In the genomic region with DNA sequence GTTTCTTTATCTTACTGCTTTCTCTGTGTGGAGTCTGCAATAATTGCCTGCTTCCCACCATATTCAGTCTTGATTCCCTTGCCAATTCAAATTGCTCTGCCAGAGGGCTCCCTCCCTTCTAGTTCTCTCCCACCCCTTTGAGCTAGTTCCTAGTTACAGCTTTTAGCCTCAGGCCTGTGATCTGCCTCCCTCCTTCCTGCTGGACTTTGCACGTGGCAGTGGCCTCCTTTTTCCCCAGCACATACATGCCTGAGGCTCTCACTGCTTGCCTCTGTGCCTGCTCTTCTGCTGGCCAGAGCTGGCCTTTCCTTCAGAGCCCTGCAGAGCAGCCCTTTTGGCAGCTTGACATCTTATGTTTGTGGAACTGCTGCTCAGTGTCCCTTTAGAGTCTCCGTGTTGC, we compare ENCODE assay signal across 9 mouse cellular contexts. TPM values are rescaled to one million over a fixed set of nuclear protein-coding genes. Genes with fewer than 3 reads are reported as not detected.
DNase-seq lines count a peak whose midpoint lies in the region; ATAC-seq and TF ChIP-seq lines count a peak whose summit lies in the region.
"Had no signal": no experiment of that assay in that cellular context is flagged by ENCODE, and none has a peak within 500 bp of the region (broad histone marks: within the 10 kb centered on the region; RNA-seq: fewer than 3 reads in every experiment).

No protein-coding gene starts in this region.

- H3K27ac ChIP-seq in left cerebral cortex, adult 2 months: 0 out of 2 replicates have a peak overlapping the region, but pooled peaks have one; percentile 38
- no peak overlapping the region for H3K27ac ChIP-seq in intestine, embryonic 16.5 days (ENCODE audit: low read length)

- WGBS in intestine, embryonic 16.5 days: 35% methylated on average over 2 of the region's 2 CpGs

- peak; percentile 24 for DNase-seq in cerebellum, adult 11 months
- peak in 1 of 2 experiments; percentile 7 for DNase-seq in left cerebral cortex, adult 2 months (ENCODE audit: extremely low spot score in 1 of 2, low spot score in 2 of 2)
- DNase-seq in left cerebral cortex, adult 9 months (ENCODE audit: low spot score in 2 of 2): no peak
- peak; percentile 28 for DNase-seq in NIH3T3 (ENCODE audit: low read depth)
- DNase-seq in spleen, postnatal 36 days (ENCODE audit: low spot score in 2 of 2): no peak
- DNase-seq in heart, adult 8-10 months (ENCODE audit: low spot score): no peak

- no peak for ATAC-seq in cerebellum, adult (ENCODE audit: insufficient number of reproducible peaks, low FRiP score, low TSS enrichment)
- peak; percentile 67 for ATAC-seq in intestine, embryonic 16.5 days

- H3K36me3 ChIP-seq in intestine, embryonic 16.5 days (ENCODE audit: control insufficient read depth, insufficient read depth, low read length): no peaks in the 10 kb centered on the region

- no peak overlapping the region for H3K9ac ChIP-seq in intestine, embryonic 16.5 days (ENCODE audit: low read depth, low read length)

- H3K4me3 ChIP-seq in left cerebral cortex, adult 2 months: no peak overlapping the region
- H3K4me3 ChIP-seq in intestine, embryonic 16.5 days (ENCODE audit: low read length): no peak overlapping the region
- H3K4me3 ChIP-seq: erythroblast, embryonic 14.5 days had no signal

- H3K4me1 ChIP-seq in intestine, embryonic 16.5 days (ENCODE audit: control insufficient read depth, insufficient read depth, low read length): peaks cover 6% of the 10 kb centered on the region

- no peak overlapping the region for H3K4me2 ChIP-seq in intestine, embryonic 16.5 days (ENCODE audit: low read depth, low read length)

- intact Hi-C loops in left cerebral cortex, adult 2 months (cut with DNase I): no loop called here

- H3K9me3 ChIP-seq in intestine, embryonic 16.5 days (ENCODE audit: control insufficient read depth, low read length): no peaks in the 10 kb centered on the region

- TF ChIP-seq CTCF in left cerebral cortex, adult 2 months (IDR thresholded peaks at IDR 0.05): no peak

- H3K27me3 ChIP-seq in intestine, embryonic 16.5 days (replicated peaks; ENCODE audit: control insufficient read depth, insufficient read depth, low read length): no peaks in the 10 kb centered on the region

RNA-seq across cellular contexts. Expression of a gene that starts 38.1 kb away (rescaled TPM):
- total RNA-seq in left cerebral cortex, adult 2 months (2021): 10 to 100 TPM; 45.4 to 47.7 TPM
- 8.2 and 10.3 TPM in 2 replicates for polyA plus RNA-seq in intestine, embryonic 16.5 days (2015; fragmentation: Nextera tagmentation; extraction: Ambion mirVana)
- total RNA-seq in heart, adult 8-10 months (2022): 10 to 100 TPM; 12.8 to 20.7 (median 14.9) TPM

RNA-seq across cellular contexts. Expression of a gene that starts 38.2 kb away (rescaled TPM):
- total RNA-seq in left cerebral cortex, adult 2 months (2021): 10 to 100 TPM; 48.9 to 51.8 TPM
- 163 TPM in 2 replicates for polyA plus RNA-seq in intestine, embryonic 16.5 days (2015; fragmentation: Nextera tagmentation; extraction: Ambion mirVana)
- 1 to 10 TPM; 5.7 to 7.7 (median 7.1) TPM for total RNA-seq in heart, adult 8-10 months (2022)

Comparison
In these comparisons a context has a peak if more than half of its experiments do, and no peak if none do; other contexts are left out.
1. DNase-seq: peak in cerebellum, adult 11 months (single experiment) and NIH3T3 (single experiment); none in left cerebral cortex, adult 9 months (0 of 2), spleen, postnatal 36 days (0 of 2) and heart, adult 8-10 months (single experiment).
2. RNA of a gene that starts 38.2 kb away (total RNA-seq): 48.9 to 51.8 TPM in left cerebral cortex, adult 2 months; 5.7 to 7.7 TPM in heart, adult 8-10 months; every median in the first group is over 4 times any median in the second.